Mouse (Mus musculus) layer of hippocampus, adult 11-12 months (tissue): ENCODE results near the gene Vps9d1.
"Not testable (repeated sequence)": the region's sequence is repeated elsewhere in the genome, so short reads cannot be mapped to it uniquely, and the experiment has no call there.

Experiments used
- DNase-seq: peaks from one replicate; pipeline ENCODE4 v3.0.0; 2022; ENCODE audit warnings: low spot score

The Vps9d1 gene

GRCm38 (mm10) chr8:123213118-123213772, 40.9 kb downstream of the Vps9d1 start:
- no peak for DNase-seq

GRCm38 (mm10) chr8:123212321-123213117, 41.6 kb downstream of the Vps9d1 start, which contains the start of the genes Chmp1a and Spata33:
TSS of gene Chmp1a (minus strand) at chr8:123212763.
TSS of gene Spata33 (plus strand) at chr8:123212832.
- peak; percentile 91 for DNase-seq

- DNase-seq = no peak
These were observed 42.3 kb downstream of the Vps9d1 start for GRCm38 (mm10) chr8:123211876-123212275.

- DNase-seq = no peak
These were observed 50.6 kb downstream of the Vps9d1 start for GRCm38 (mm10) chr8:123203571-123203970.

- peak; percentile 80 for DNase-seq
These were observed 51.9 kb downstream of the Vps9d1 start for GRCm38 (mm10) chr8:123202288-123202687.

- DNase-seq = no peak
These were observed 54.3 kb downstream of the Vps9d1 start for GRCm38 (mm10) chr8:123199864-123200263.

GRCm38 (mm10) chr8:123197016-123197415, 57.1 kb downstream of the Vps9d1 start:
- DNase-seq = not testable (repeated sequence)

GRCm38 (mm10) chr8:123193771-123194170, 60.4 kb downstream of the Vps9d1 start:
- DNase-seq = no peak
